Mouse (Mus musculus) c-Kit-positive CD71-positive TER-119-positive erythroid progenitor cells, embryonic 14.5 days (primary cell): ENCODE measurements around the gene Uvrag.
"Not testable (repeated sequence)": the region's sequence is repeated elsewhere in the genome, so short reads cannot be mapped to it uniquely, and the experiment has no call there.

Experiments used
- DNase-seq: peaks from one replicate; pipeline ENCODE4 v3.0.0-alpha.2; 2013; ENCODE audit warnings: low spot score

The Uvrag gene

DNA sequence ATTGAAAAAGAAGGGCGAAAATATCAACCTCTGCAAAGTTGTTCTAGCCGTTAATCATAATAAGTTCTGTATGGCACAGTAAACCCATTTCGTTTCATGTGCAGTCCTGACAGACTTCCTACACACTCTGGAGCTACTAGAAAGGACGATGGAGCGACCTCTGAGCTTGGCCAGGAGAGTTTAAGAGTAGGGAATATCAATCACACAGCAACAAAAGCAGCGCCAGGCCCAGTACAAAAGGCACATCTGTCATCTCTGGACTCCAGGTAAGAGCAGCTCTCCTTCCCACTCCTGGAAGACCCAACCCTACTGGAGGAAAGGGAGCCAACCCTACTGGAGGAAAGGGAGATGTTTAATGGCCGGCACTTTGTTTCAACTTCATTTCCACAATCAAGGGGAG lies 43.2 kb downstream of the Uvrag start:
- DNase-seq = no peak

GRCm38 (mm10) chr7:99097128-99097527 lies 43.8 kb downstream of the Uvrag start:
- DNase-seq = no peak

DNA sequence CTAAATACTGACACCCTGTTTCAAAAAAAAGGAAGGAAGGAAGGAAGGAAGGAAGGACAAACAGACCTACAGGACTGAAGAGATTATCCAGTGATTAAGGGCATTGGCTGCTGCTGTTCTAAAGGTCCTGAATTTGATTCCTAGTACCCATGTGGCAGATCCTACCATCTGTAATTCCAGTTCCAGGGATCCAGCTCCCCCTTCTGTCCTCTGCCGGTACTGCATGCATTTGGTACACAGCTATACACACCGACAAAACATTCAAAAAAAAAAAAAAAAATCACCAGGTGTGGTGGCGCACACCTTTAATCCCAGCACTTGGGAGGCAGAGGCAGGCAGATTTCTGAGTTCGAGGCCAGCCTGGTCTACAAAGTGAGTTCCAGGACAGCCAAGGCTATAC lies 45.8 kb downstream of the Uvrag start:
- peak; percentile 24 for DNase-seq

- DNase-seq = no peak
These were observed 46.6 kb downstream of the Uvrag start for GRCm38 (mm10) chr7:99094336-99094735.

- DNase-seq = no peak
These were observed 48.9 kb downstream of the Uvrag start for GRCm38 (mm10) chr7:99091915-99092645.

DNA sequence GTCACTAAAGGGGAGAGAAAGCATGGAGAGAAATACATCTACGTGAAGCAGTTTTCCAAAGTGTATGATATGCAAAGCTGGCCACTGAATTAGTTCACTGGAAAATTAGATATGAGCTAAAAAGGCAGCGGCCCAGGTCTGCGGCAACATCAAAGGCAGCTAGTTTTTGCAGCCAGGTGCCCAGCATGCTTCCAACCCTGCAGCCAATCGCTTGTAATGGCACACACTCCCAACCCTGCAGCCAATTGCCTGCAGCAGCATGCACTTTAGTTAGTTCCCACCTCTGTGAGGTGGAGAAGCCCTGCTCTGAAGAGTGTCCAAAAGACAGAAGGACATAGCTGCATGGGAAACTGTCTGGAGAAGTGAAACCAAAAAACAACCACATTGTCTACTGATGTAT lies 51.2 kb downstream of the Uvrag start:
- DNase-seq = no peak

GRCm38 (mm10) chr7:99088576-99089346 lies 52.2 kb downstream of the Uvrag start:
- no peak for DNase-seq

GRCm38 (mm10) chr7:99087581-99087980 lies 53.4 kb downstream of the Uvrag start:
- DNase-seq = no peak

DNA sequence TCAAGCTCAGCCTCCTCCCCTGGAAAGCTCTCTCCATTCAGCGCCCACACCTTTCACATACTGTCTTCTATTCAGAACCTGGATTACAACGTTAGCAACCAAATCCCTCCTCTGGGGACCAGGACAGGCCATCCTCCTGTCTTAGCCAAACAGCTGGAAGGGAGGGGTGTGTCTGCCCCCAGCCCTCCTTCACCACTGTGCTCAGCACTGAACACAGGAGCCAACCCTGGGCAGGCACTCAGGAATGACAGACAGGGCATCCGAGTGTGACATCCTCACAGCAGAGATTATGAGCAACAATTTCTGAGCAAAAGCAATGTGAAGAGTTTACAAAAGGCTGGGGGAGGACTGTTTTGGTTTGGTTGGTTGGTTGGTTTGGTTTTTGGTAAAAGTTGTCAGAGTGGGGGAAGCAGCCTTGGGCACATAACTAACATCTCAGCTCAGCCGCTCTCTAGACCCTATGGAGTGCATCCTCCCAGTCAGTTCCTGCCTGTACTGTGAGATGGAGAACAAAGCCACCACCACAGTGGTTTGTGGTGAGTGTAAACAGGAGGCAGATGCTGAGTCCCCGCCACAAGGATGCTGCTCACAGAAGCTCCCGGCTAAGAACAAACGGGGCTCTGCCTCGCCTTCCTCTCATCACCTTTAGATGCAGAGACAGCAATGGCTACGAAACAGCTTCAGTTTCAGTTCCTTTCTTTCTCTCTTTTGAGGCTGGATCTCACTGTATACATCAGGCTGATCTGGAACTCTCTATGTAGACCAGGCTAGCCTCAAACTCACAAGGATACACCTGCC lies 54.1 kb downstream of the Uvrag start:
- no peak for DNase-seq

- DNase-seq = no peak
These were observed 55.7 kb downstream of the Uvrag start for GRCm38 (mm10) chr7:99085249-99085648.

- DNase-seq = peak; percentile 54
These were observed 61.4 kb downstream of the Uvrag start for GRCm38 (mm10) chr7:99079522-99079921.

DNA sequence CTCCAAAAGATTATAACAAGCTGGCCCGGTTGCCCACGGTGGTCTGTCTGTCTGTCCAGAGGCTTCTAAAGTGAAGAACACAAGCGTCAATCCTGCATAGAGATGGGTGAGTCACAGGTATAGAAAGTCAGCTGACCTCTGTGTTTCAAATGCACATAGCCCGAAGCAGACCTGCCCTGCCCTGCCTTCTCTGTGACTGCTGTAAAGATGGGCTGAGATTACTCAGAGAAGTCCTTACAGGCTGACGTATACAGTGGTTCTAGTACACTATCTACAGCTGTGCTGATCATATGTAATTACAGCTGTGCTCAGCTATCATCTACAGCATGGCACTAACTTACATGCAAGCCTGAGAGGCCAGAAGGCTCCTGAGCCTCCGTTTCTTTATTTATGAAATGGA lies 62.1 kb downstream of the Uvrag start:
- no peak for DNase-seq

DNA sequence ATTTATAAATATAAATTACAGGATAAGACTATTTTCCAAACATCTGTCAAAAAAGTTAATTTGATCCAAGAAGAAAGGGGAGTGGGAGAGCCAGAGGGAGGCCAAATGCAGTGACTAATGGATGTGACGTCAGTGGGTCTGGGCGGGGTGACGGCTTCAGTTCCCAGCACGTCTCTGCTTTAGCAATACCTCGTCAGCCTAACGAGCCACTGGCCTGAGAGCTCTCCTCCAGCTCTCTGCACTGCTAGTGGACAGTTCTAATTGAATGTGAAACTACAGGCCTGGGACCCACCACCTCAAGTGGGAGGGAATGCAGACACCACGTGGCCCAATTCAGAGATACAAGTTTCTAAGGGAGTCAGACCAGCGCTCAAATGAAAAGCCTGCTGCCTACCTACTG lies 63.7 kb downstream of the Uvrag start:
- DNase-seq = no peak

DNA sequence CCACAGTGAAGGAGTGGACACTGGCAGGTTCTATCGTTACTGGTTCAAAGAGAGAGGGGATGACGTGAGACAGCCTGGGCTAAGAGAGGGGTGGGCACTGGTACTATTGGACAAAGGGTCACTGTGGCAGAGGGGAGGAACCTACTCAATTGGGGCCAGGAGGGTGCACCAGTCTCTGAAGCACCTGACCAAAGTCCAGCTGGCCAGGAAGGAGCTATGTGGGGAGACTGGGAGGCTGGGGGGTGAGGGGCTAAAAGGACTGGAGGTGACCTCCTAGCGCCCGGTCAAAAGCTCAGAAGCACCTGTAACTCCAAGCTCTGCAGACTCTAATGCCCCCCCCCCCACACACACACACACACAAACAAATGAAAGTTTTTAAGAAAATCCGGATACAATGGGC lies 65.8 kb downstream of the Uvrag start:
- no peak for DNase-seq

- DNase-seq = no peak
These were observed 67.1 kb downstream of the Uvrag start for GRCm38 (mm10) chr7:99073734-99074372.

DNA sequence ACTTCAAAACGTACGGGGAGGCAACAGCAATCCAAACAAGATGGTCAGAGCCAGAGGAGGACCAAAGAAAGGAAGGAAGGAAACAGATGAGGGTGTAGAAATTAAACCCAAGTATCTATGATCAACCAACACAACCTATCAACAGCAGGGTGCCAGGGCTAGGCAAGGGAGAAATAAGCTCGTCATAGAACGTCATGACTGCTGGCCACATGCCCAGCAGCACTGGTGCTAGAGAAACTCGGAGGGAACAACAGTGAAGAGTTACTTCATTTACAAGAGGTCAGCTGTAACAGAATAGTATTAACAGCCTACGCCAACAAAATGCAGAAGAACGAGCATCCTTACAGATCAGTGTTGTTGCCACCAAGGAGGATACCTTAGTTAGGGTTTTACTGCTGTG lies 73.2 kb downstream of the Uvrag start:
- no peak for DNase-seq

GRCm38 (mm10) chr7:99065920-99066319 lies 75.0 kb downstream of the Uvrag start:
- DNase-seq = no peak

- DNase-seq = no peak
These were observed 75.5 kb downstream of the Uvrag start for GRCm38 (mm10) chr7:99065391-99065831.

DNA sequence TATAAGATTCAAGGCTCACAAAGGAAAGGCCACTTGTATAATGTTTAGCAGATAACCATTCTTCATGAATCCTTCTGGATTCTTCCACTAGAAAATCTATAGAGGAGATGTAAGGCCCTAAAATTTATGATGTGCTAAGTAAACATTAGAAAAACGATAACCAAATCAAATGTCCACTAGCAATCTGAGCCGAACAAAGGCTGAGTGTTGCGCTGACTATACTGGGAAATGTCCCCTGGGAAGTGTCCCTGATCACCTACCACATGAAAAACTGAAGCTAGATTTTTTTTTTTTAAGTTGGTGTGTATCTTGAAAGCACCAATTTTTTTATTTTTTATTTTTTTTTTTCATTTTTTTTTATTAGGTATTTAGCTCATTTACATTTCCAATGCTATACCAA lies 76.1 kb downstream of the Uvrag start:
- no peak for DNase-seq

- DNase-seq = not testable (repeated sequence)
These were observed 78.7 kb downstream of the Uvrag start for GRCm38 (mm10) chr7:99062263-99062662.

- no peak for DNase-seq
These were observed 79.8 kb downstream of the Uvrag start for GRCm38 (mm10) chr7:99061056-99061680.

- no peak for DNase-seq
These were observed 80.5 kb downstream of the Uvrag start for GRCm38 (mm10) chr7:99060476-99060875.
